Mouse (Mus musculus): ENCODE results near the gene Tmeff1.

DNA sequence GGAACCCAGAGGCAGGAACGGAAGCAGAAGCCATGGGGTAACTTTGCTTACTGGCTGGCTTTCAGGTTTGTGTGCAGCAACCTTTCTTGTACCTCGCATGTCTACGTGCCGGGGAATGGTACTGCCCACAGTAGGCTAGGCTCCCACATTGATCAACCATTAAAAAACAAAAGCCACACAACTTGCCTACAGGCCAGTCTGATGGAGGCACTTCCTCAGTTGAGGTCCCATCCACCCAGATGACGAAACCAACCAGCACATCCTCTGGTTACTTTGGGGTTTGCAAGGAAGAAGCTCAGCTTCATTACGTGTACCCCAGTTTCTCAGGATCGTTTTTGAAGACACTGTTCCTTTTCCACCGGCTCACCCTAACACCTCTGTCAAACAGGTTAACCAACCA, 71.6 kb downstream of the Tmeff1 start:
- no peak for TF ChIP-seq GATA1 (IDR thresholded peaks at IDR 0.05; ENCODE audit: borderline replicate concordance, low read length)
- no peak for TF ChIP-seq FLI1 (IDR thresholded peaks at IDR 0.05; ENCODE audit: low read length)
